Mouse (Mus musculus) hindbrain, embryonic 13.5 days (tissue): ENCODE measurements around the gene Ppil1. TPM values are rescaled to one million over a fixed set of nuclear protein-coding genes. Genes with fewer than 3 reads are reported as not detected.

Experiments
- ATAC-seq: fragments of 200-750 bp; cut with Nextera tagmentation; 2 replicates; pipeline ENCODE4 v1.8.0; 2017; ENCODE audit warnings: moderate TSS enrichment; ENCODE audit not compliant: low FRiP score
- H3K27ac ChIP-seq: fragments of 300-500 bp; sonication (generic); 2 replicates; pipeline ENCODE4 v1.5.1; 2015; ENCODE audit warnings: inconsistent platforms, mild to moderate bottlenecking, moderate library complexity
- H3K27me3 ChIP-seq: fragments of 300-500 bp; sonication (generic); 2 replicates; pipeline ENCODE4 v1.6.1; 2015; ENCODE audit warnings: mild to moderate bottlenecking, inconsistent platforms
- H3K36me3 ChIP-seq: fragments of 300-500 bp; sonication (generic); 2 replicates; pipeline ENCODE4 v1.6.1; 2015; ENCODE audit warnings: mild to moderate bottlenecking, inconsistent platforms
- H3K4me1 ChIP-seq: fragments of 300-500 bp; sonication (generic); replicated peaks from 2 replicates; pipeline ENCODE4 v1.6.1; 2015; ENCODE audit warnings: inconsistent platforms
- H3K4me2 ChIP-seq: fragments of 300-500 bp; sonication (generic); 2 replicates; pipeline ENCODE4 v1.6.1; 2015; ENCODE audit warnings: inconsistent platforms, mild to moderate bottlenecking, moderate library complexity
- H3K4me3 ChIP-seq: fragments of 300-500 bp; sonication (generic); 2 replicates; pipeline ENCODE4 v1.5.1; 2015; ENCODE audit warnings: mild to moderate bottlenecking, inconsistent platforms
- H3K9ac ChIP-seq: fragments of 300-500 bp; sonication (generic); 2 replicates; pipeline ENCODE4 v1.6.1; 2015; ENCODE audit warnings: mild to moderate bottlenecking, inconsistent platforms
- H3K9me3 ChIP-seq: fragments of 300-500 bp; sonication (generic); 2 replicates; pipeline ENCODE4 v1.6.1; 2016; ENCODE audit warnings: inconsistent platforms
- WGBS: fragments of 180-500 bp; shearing (Covaris S2); methylation state at CpG from one replicate; pipeline ENCODE4 v1.1.7; 2015; 5-methylcytosine and 5-hydroxymethylcytosine counted together
- polyA plus RNA-seq: library from polyadenylated mRNA; unstranded; fragments of >200 nt; fragmentation: Nextera tagmentation; extraction: Ambion mirVana; gene quantifications from 2 replicates; pipeline ENCODE4 v1.2.1, GENCODE M21; 2015

The Ppil1 gene
- polyA plus RNA-seq, 1 experiment from 2014 or later = 106 TPM

DNA sequence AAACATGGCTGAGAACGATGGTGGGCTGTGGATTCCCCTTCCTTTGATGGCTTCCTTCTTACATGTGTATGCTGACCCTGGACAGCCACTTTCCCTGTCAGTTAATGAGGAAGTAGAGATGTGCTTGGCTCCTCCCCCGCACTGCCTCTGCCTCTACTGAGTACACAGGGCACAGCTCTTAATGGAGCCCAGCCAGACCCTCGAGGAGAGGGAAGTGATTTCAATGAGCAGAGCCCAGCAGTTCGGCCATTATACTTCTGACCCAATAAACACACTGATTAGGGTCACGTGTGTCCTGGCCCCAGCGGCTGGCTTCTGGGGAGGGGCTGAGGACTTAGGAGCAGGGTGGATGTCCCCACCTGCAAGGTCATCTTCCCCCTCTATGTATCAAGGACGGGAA is 18.3 kb downstream of the Ppil1 start:
- 43% methylated on average over 7 of the region's 7 CpGs for WGBS
- H3K4me1 ChIP-seq = peaks cover 41% of the 10 kb centered on the region
- H3K4me3 ChIP-seq = no peak overlapping the region
- 0 out of 2 replicates have a peak overlapping the region, but pooled peaks have one; percentile 78 for H3K27ac ChIP-seq
- ATAC-seq = 0 out of 2 replicates have a peak, but pooled peaks have one; percentile 23
- H3K27me3 ChIP-seq = peaks cover under 1% of the 10 kb centered on the region; the same call in 1 of the 2 replicates
- H3K36me3 ChIP-seq = peaks cover 21% of the 10 kb centered on the region
- H3K4me2 ChIP-seq = no peak overlapping the region
- no peak overlapping the region for H3K9ac ChIP-seq
- H3K9me3 ChIP-seq = no peaks in the 10 kb centered on the region

- no peak overlapping the region for H3K4me2 ChIP-seq
- no peak overlapping the region for H3K4me3 ChIP-seq
- ATAC-seq = no peak
- H3K4me1 ChIP-seq = peaks cover 41% of the 10 kb centered on the region
- peaks cover 9% of the 10 kb centered on the region for H3K27me3 ChIP-seq
- peaks cover 14% of the 10 kb centered on the region for H3K36me3 ChIP-seq
- WGBS = 34% methylated on average over 11 of the region's 12 CpGs
- no peaks in the 10 kb centered on the region for H3K9me3 ChIP-seq
- H3K9ac ChIP-seq = peak overlapping the region; percentile 29; the same call in 1 of the 2 replicates
- H3K27ac ChIP-seq = peak overlapping the region; percentile 78
Observed at GRCm38 (mm10) chr17:29244912-29245311, 19.1 kb downstream of the Ppil1 start.

DNA sequence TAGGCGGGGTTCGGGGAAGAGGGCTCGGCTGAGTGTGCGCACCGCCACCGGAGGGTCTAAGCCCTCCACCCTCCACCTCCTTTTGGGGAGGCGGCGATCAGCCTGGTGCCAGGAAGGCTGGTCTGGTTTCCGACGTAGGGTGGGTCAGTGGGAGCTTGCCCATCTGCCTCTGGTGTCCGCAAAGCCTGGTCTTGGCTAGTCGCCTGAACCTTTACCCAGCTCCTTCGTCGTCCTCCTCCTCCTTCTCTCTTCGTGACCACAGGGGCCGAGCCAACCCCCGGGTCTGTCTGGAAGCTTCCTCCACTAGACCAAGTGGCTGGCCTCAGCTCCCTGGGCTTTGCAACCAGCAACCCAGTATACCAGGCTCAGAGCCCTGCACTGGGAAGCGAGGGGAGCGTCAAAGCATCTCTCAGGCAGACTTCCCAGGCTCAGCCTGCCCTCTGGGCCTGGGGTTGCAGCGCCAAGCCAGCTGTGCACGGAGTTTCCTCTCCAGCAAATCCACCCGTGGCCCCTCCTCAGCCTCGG is 25.5 kb downstream of the Ppil1 start:
- no peak overlapping the region for H3K27ac ChIP-seq
- H3K36me3 ChIP-seq = no peaks in the 10 kb centered on the region
- H3K27me3 ChIP-seq = peaks cover 63% of the 10 kb centered on the region
- peak overlapping the region; percentile 99 for H3K4me2 ChIP-seq
- ATAC-seq = peak; percentile 33
- peaks cover 36% of the 10 kb centered on the region for H3K4me1 ChIP-seq
- peak overlapping the region; percentile 65 for H3K4me3 ChIP-seq
- no peaks in the 10 kb centered on the region for H3K9me3 ChIP-seq
- 3% methylated on average over 23 of the region's 23 CpGs for WGBS
- peak overlapping the region; percentile 79 for H3K9ac ChIP-seq

- peak within 1 kb of the TSS; percentile 65 for H3K4me3 ChIP-seq
- ATAC-seq = peak; percentile 57
- WGBS = under 1% methylated on average over 60 of the region's 73 CpGs
- H3K9me3 ChIP-seq = no peaks in the 10 kb centered on the region
- peaks cover 63% of the 10 kb centered on the region for H3K27me3 ChIP-seq
- 0 out of 2 replicates have a peak within 1 kb of the TSS, but pooled peaks have one; percentile 8 for H3K27ac ChIP-seq
- peaks cover 30% of the 10 kb centered on the region for H3K4me1 ChIP-seq
- H3K36me3 ChIP-seq = no peaks in the 10 kb centered on the region
- H3K4me2 ChIP-seq = peak within 1 kb of the TSS; percentile 99
- H3K9ac ChIP-seq = peak within 1 kb of the TSS; percentile 79
Observed at GRCm38 (mm10) chr17:29237772-29238420, 26.1 kb downstream of the Ppil1 start, which contains the start of gene Cpne5. Gene Cpne5 (minus strand): TSS chr17:29238167.

- 0 out of 2 replicates have a peak overlapping the region, but pooled peaks have one; percentile 8 for H3K27ac ChIP-seq
- no peaks in the 10 kb centered on the region for H3K9me3 ChIP-seq
- H3K27me3 ChIP-seq = peaks cover 63% of the 10 kb centered on the region
- peak overlapping the region; percentile 99 for H3K4me2 ChIP-seq
- H3K9ac ChIP-seq = peak overlapping the region; percentile 79
- 1% methylated on average over 32 of the region's 32 CpGs for WGBS
- peaks cover 24% of the 10 kb centered on the region for H3K4me1 ChIP-seq
- peak overlapping the region; percentile 65 for H3K4me3 ChIP-seq
- H3K36me3 ChIP-seq = no peaks in the 10 kb centered on the region
- ATAC-seq = no peak
Observed at GRCm38 (mm10) chr17:29237267-29237771, 26.7 kb downstream of the Ppil1 start.

DNA sequence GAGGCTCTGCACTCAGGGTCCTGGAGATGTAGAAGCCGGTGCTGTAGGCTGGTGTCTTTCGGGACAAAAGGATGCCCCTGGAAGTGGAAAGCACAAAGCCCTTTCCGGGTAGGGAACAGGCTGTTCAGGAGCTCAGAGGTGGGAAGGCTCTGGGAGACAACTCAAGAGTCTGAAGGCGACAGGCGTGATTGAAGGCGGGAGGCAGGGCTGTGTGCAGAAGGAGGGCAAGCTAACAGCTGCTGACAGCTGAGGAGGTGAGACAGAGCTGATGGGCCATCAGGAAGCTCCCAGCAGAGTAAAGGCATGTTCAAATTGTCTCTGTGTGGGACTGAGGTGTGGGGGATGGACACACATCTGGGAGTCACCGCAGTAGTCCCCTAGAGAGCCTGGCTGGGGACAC is 27.9 kb downstream of the Ppil1 start:
- Histone ChIP-seq H3K9ac (no peak overlapping the region), H3K27me3 (peaks cover 63% of the 10 kb centered on the region), H3K36me3 (no peaks in the 10 kb centered on the region), H3K4me3 (no peak overlapping the region), H3K27ac (no peak overlapping the region), H3K9me3 (no peaks in the 10 kb centered on the region), H3K4me2 (peak overlapping the region; percentile 99; the same call in 1 of the 2 replicates), H3K4me1 (peaks cover 24% of the 10 kb centered on the region)
- ATAC-seq = no peak
- 68% methylated on average over 7 of the region's 7 CpGs for WGBS

DNA sequence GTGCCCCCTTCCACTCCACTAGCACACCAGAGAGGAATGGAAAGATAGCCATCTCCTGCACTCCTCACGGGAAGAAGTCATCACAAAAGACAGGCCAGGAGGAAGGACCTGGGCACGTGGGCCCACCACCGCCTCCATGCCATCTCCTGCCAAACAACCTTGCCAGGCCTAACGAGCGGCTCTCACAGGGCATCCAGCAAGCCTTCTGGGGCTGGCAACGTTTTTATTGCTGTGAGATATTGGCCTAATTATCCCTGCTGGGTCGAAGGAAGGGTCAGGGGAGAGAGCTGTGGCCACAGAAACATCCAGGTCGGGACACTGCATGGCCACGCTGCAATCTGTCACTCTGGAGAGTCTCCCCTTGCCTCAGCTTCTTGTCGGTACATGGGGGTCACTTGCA is 32.9 kb downstream of the Ppil1 start:
- 83% methylated on average over 10 of the region's 10 CpGs for WGBS
- H3K4me2 ChIP-seq = no peak overlapping the region
- no peaks in the 10 kb centered on the region for H3K36me3 ChIP-seq
- H3K27me3 ChIP-seq = peaks cover 24% of the 10 kb centered on the region
- no peaks in the 10 kb centered on the region; the same call in none of the 2 replicates for H3K4me1 ChIP-seq
- H3K9ac ChIP-seq = no peak overlapping the region
- no peaks in the 10 kb centered on the region for H3K9me3 ChIP-seq
- no peak overlapping the region for H3K27ac ChIP-seq
- ATAC-seq = no peak
- H3K4me3 ChIP-seq = no peak overlapping the region

- Histone ChIP-seq H3K9ac (no peak overlapping the region), H3K4me3 (no peak overlapping the region), H3K4me2 (no peak overlapping the region), H3K27me3 (no peaks in the 10 kb centered on the region), H3K36me3 (no peaks in the 10 kb centered on the region), H3K4me1 (peaks cover 24% of the 10 kb centered on the region), H3K27ac (peak overlapping the region; percentile 58; the same call in 1 of the 2 replicates), H3K9me3 (no peaks in the 10 kb centered on the region)
- ATAC-seq = no peak
- WGBS = 63% methylated on average over 14 of the region's 14 CpGs
Observed at GRCm38 (mm10) chr17:29220631-29221030, 43.4 kb downstream of the Ppil1 start.

- H3K27me3 ChIP-seq = no peaks in the 10 kb centered on the region
- H3K9me3 ChIP-seq = no peaks in the 10 kb centered on the region
- no peak overlapping the region for H3K4me2 ChIP-seq
- H3K4me3 ChIP-seq = no peak overlapping the region
- H3K9ac ChIP-seq = no peak overlapping the region
- 73% methylated on average over 5 of the region's 5 CpGs for WGBS
- peaks cover 50% of the 10 kb centered on the region for H3K4me1 ChIP-seq
- no peaks in the 10 kb centered on the region for H3K36me3 ChIP-seq
- ATAC-seq = no peak
- H3K27ac ChIP-seq = no peak overlapping the region
Observed at GRCm38 (mm10) chr17:29218017-29218416, 46.0 kb downstream of the Ppil1 start.

DNA sequence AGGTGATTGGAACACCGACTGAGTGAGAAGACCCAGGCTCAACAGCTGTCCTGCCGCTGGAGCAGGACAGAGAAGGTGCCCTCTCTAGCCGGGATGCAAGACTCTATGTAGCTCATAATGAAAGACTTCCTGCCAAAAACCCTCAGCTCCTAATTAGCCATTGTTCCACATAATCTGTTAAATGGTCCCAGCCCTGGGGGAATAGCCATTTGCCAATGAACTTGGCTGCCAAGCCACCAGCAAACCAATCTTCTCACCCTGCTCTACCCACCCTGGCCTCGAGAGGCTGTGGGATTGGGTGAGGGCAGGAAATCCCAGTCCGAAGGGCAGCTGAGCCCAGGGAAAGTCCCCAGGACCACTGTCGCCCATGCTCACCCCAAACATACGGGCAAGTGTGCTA is 47.9 kb downstream of the Ppil1 start:
- Histone ChIP-seq H3K4me1 (peaks cover 50% of the 10 kb centered on the region), H3K27ac (no peak overlapping the region), H3K4me3 (no peak overlapping the region), H3K9me3 (no peaks in the 10 kb centered on the region), H3K27me3 (peaks cover 5% of the 10 kb centered on the region; the same call in 1 of the 2 replicates), H3K36me3 (no peaks in the 10 kb centered on the region), H3K4me2 (no peak overlapping the region), H3K9ac (no peak overlapping the region)
- WGBS = 63% methylated on average over 7 of the region's 7 CpGs
- ATAC-seq = no peak

DNA sequence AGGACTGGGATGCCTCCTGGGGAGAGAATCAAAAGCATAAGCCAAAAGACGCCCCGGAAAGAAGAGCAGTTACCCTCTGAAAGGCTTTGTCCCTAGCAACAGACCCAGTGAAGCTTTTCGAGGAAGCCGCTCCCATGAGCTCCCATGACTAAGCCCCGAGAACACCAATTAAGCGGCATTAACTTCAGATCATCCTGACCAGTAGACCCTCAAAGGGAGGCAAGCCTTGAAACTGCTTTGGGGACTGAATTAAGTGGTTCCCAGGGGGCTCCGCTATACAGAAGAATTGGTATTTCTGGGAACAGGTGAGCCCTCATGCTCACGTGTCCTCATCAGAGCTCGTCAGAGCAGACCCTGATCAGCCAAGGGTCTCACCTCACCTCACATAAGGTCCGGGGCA is 49.3 kb downstream of the Ppil1 start:
- Histone ChIP-seq H3K4me3 (no peak overlapping the region), H3K27me3 (peaks cover 5% of the 10 kb centered on the region; the same call in 1 of the 2 replicates), H3K4me1 (peaks cover 40% of the 10 kb centered on the region), H3K36me3 (no peaks in the 10 kb centered on the region), H3K27ac (peak overlapping the region; percentile 85), H3K4me2 (peak overlapping the region; percentile 6; the same call in 1 of the 2 replicates), H3K9me3 (no peaks in the 10 kb centered on the region), H3K9ac (peak overlapping the region; percentile 46; the same call in 1 of the 2 replicates)
- 22% methylated on average over 10 of the region's 10 CpGs for WGBS
- ATAC-seq = no peak

DNA sequence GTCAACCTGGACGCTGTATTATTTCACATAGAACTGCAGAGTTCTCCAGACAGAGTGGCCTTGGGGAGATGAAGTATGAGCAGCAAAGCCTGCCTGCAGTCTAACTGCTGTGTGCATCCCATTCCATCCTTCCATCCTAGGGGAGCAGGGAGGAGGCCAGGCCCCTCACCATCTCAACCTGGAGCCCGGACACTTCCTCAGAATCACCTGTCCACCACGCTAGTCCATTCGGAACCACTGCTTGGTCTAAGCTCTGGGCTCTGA is 49.9 kb downstream of the Ppil1 start:
- Histone ChIP-seq H3K27me3 (peaks cover 5% of the 10 kb centered on the region; the same call in 1 of the 2 replicates), H3K4me1 (peaks cover 44% of the 10 kb centered on the region), H3K27ac (peak overlapping the region; percentile 85), H3K9ac (peak overlapping the region; percentile 46; the same call in 1 of the 2 replicates), H3K36me3 (no peaks in the 10 kb centered on the region), H3K9me3 (no peaks in the 10 kb centered on the region), H3K4me2 (peak overlapping the region; percentile 6; the same call in 1 of the 2 replicates), H3K4me3 (no peak overlapping the region)
- WGBS = 50% methylated on average over 4 of the region's 4 CpGs
- no peak; the same call in 1 of the 2 replicates for ATAC-seq
